Mouse (Mus musculus) olfactory bulb, adult 2 months (tissue): ENCODE results near the gene Sytl3.

Source experiments
- CTCF ChIP-seq: fragments of 200-500 bp; IDR thresholded peaks from 2 replicates; pipeline ENCODE4 v1.5.1; 2012; ENCODE audit warnings: low read depth, mild to moderate bottlenecking, low read length, moderate library complexity; ENCODE audit not compliant: insufficient read depth
- POLR2A ChIP-seq: fragments of 200-500 bp; IDR thresholded peaks from 2 replicates; pipeline ENCODE4 v1.6.1; 2012; ENCODE audit warnings: mild to moderate bottlenecking, low read depth, low read length, moderate library complexity; ENCODE audit not compliant: insufficient read depth

GRCm38 (mm10) chr17:6636861-6637260, 22.0 kb upstream of the Sytl3 start:
- no peak for TF ChIP-seq CTCF
- TF ChIP-seq POLR2A: no peak
